Mouse (Mus musculus) thymus, postnatal 10 days (tissue): Measurements from ENCODE around the gene Fam162a.
"Not testable (repeated sequence)": the region's sequence is repeated elsewhere in the genome, so short reads cannot be mapped to it uniquely, and the experiment has no call there.

ENCODE experiments used
- DNase-seq, 2 experiments: peaks; one replicate each; pipeline ENCODE4 v3.0.0; 2021; ENCODE audit warnings: low spot score in 2 of 2

Gene Fam162a

DNA sequence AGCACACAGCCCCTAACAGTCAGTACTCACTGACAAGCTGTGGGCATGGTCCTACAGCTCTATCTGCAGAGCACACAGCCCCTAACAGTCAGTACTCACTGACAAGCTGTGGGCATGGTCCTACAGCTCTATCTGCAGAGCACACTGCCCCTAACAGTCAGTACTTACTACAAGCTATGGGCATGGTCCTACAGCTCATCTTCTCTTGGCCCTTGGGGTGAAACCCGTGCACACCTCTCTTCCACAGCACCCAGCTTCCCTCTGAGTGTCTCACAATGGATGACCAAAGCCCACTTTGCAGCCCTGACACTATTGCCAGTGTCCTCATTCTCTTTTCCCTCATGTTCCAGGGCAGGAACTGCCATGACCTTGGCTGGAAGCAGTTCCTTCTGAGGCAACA is 8.9 kb downstream of the Fam162a start:
- DNase-seq = not testable (repeated sequence)

DNA sequence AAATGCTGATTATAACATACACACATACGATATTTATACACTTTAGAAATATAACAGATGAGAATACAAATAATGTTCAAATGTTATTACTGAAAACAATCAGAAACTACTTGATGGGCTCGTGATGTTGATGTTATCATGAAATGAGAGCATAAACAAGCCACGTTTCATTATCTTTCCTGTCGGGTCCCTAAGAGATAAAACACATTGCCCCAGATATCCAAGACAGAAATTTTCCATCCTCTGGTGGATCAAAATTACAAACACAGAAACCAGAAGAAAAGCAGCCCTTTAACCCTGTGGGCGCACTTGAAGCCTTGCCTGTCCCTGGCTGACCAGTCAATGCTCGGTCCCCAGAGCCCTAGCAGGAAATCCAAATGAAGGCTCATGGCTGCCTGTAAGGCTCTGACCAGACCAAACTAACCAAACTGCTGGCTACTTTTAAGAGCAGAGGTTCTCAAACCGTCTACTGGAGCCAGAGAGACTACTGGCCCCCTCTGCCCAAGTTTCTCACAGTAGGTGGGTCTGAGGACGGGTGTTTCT is 13.4 kb downstream of the Fam162a start:
- DNase-seq = no peak

DNA sequence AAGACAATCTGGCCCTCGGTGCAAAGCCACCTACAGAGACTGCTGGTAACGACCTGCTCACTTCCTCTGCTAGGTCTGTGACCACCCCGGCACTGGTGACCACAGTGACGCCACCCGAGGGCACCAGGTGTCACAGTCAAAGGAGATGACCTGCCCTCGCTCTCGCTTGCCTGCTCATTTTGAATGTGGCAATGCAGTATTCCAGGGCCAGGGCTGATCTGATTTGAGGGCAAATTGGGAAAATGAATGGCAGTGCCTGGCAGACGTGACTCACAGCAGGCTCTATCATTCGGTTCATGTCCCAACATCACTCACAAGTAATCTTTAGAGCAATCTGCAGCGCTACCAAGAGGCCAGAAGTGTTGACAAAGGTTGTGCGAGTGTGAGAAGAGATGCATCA is 15.0 kb downstream of the Fam162a start:
- DNase-seq = no peak

DNA sequence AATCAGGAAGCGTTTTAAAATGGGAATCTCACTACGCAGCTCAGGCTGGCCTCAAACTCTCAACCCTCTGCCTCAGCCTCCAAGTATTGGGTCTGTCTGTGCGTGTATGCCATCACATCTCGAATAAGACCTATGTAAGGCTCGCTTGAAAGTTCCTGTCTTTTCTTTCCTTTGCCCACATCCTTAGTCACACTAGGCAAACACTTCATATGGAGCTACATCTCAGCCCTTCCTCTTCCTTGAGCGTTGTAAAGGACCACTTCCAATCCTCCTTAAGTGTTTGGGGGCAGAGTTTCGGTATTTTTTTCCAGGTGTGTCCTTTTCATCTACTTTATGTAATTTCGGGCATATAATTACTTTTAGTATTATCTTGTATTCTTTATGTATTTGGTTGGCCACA is 16.5 kb downstream of the Fam162a start:
- no peak for DNase-seq

GRCm38 (mm10) chr16:36053524-36054275 is 17.7 kb downstream of the Fam162a start:
- no peak for DNase-seq

DNA sequence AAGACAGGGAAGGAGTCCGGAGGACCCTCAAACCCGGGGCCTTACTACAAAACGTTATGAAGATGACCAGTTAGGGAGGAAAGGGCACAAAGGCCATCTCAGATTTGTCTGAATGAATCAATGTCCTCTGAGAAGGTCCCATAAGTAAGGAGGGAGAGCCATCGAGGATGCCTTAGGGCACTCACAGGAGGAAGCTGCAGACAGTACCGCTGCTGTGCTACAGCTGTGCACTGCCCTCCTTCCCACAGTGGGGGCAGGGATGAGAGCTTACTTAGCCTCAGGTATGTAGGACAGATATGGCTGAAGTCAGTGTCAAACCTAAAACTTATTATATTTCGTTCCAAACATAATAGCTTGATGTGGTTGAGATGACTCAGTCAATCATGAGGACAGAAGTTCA is 19.9 kb downstream of the Fam162a start:
- DNase-seq = no peak

DNA sequence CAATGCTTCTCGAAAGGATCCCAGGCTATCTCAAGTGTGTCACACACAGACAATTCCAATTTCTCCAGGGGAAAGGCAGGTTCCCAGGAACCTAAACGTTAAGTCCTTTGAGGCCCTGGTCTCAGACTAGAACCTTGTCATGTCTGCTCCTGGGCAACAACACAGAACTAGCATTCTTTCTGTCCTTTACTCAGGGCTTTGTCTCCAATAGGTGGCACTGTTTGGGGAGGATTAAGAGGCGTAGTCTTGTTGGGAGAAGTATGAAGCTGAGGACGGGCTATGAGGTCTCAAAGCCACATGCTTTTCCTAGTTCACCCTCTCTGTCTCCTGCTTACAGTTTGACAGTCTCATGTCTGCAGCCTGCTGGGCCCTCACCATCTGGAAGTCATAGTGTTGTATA is 23.9 kb downstream of the Fam162a start:
- no peak for DNase-seq

DNA sequence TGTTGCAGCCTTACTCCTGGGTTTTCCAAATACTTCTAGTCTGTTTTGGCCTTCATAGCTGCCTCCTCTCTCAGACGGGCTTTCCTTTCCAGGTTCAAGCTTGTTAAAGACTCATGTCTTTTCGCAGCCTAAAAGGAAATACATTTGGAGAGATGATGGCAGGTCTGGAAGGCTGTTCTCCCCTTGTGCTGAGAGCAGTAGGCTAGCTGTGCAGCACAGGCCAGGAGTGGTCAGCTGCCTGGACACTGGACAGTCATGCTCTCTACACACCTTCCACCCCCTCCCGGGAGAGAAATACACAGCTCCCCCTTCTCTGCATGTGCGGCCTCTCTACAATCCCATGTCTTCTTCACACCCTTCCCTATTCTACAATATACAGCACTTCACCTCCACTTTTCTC is 27.4 kb downstream of the Fam162a start:
- DNase-seq = no peak

DNA sequence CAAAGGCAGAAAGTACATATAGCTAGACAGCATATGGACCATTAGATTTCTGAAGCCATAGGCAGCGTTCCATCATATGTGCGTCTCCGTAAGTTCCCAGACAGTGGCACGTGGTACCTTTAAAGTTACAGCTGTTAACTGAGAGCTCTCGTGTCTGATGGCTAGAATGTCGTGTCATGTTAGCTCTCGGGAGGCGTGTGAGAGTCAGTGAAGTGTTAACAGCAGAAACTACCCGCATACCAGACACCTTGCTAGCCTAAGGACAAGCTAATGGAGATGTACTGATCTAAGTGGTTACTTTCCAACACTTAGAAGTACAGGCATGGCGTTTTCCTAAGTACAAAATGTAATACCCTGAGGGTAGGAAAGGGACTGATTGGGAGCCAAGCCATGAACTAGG is 28.3 kb downstream of the Fam162a start:
- no peak for DNase-seq

GRCm38 (mm10) chr16:36041625-36042020 is 29.8 kb downstream of the Fam162a start:
- DNase-seq = no peak

- DNase-seq = peak; percentile 87 to 89
Measured at GRCm38 (mm10) chr16:36040640-36041624, 30.5 kb downstream of the Fam162a start, which contains the start of gene Wdr5b. Gene Wdr5b (plus strand): TSS chr16:36041190.

- DNase-seq = not testable (repeated sequence)
Measured at GRCm38 (mm10) chr16:36028120-36028519, 43.3 kb downstream of the Fam162a start.

DNA sequence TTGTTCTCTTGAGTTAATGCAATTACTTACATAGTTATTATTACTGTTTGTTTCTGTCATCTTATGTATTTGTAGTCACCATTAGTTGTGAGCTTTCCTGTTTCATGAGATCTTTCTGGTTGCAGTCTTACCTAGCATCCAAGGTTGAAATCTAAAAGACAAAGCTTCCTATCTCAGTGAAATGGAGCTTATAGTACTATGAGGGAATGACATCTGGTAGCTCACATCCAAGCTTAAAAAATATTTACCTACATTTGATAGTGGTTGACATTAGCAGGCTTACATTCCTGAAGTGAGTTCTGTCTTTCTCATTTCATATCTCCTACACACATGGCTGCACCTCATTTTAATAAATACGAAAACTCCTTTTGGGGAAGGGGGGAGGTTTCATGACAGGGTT is 55.1 kb downstream of the Fam162a start:
- DNase-seq = no peak

- DNase-seq = no peak
Measured at GRCm38 (mm10) chr16:36008396-36008795, 63.0 kb downstream of the Fam162a start.

- not testable (repeated sequence) for DNase-seq
Measured at GRCm38 (mm10) chr16:35998852-35999251, 72.5 kb downstream of the Fam162a start.
